Mouse (Mus musculus) megakaryocyte, adult 5-6 weeks (primary cell): ENCODE data around the gene Zfp367. TPM values are rescaled to one million over a fixed set of nuclear protein-coding genes. Genes with fewer than 3 reads are reported as not detected.

ENCODE experiments used
- ATAC-seq: 2 replicates; pipeline ENCODE4 v1.8.0; 2016; ENCODE audit warnings: mild to moderate bottlenecking, inconsistent platforms; ENCODE audit not compliant: poor library complexity, severe bottlenecking
- total RNA-seq, 2 experiments: library from RNA; stranded (forward) in 1 of 2; stranded (reverse) in 1 of 2; fragments of 153-499, 151-499 nt in 1 of 2; fragments of 221-1000, 200-1000 nt in 1 of 2; gene quantifications; 2 replicates each; pipeline versions ENCODE4 v1.2.3 to v1.2.4; 2015 to 2017

Gene Zfp367
- total RNA-seq, 2 experiments from 2014 or later, result 34.6 to 48.5 TPM

DNA sequence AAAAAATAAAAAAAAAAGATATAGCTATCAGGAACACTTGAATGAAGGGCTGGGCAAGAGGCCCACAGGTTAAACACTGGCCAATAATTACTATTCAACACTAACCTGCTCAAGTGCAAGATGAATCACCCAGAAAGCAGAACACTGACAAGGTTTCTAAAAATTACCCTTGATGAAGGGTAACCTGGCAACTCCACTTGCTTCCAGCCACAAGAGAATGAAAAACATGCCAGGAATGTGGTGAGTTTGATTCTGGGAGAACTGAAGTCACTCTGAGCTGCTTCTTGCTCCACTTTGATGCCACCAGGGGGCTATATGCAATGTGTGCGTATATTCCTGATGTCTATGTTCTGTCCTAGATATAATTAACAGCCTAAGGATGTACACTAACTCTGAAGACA is 2.2 kb upstream of the Zfp367 start:
- no peak for ATAC-seq

DNA sequence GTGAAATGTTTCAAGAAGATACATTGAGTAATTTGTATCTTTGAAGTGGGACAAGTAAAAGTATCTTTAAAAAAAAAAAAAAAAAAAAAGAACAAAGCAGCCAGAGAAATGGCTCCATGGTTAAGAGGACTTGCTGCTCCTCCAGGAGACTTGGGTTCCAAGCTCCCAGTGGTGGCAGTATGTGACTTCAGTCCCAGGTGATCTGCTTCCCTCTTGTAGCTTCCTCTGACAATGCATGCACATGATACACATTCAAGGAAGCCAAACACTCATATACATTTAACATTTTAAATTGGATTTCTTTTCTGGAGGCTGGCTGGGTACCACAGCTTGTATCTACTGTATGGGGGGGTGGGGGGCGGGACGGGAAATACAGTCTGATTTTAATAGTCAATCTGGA is 1.6 kb upstream of the Zfp367 start:
- ATAC-seq, result no peak

- 0 out of 2 replicates have a peak, but pooled peaks have one; percentile 4 for ATAC-seq
Measured at GRCm38 (mm10) chr13:64153751-64154267, 807 bp upstream of the Zfp367 start.

- ATAC-seq, result no peak
Measured at GRCm38 (mm10) chr13:64152671-64153082, 325 bp downstream of the Zfp367 start.

DNA sequence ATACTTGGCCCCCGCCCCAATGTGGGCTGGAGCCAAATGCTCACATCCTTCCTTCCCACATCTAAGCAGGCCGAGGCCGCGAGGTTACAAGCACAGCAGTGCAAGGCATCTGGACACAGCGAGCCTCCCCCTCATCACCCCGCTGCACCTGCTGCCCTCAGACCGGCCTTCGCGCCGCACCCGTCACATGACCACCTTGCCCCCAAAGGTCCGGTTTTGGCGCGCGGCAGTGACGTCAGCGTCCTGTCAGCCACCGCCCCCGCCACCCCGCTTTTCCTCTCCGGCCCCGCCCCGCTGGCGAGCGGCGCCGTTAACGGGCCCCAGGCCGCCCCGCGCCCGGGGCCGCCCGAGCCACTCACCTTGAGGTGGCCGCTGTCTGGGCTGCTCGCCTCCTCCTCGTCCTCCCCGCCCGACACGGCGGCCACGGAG is 747 bp downstream of the Zfp367 start:
- ATAC-seq, result peak; percentile 57

DNA sequence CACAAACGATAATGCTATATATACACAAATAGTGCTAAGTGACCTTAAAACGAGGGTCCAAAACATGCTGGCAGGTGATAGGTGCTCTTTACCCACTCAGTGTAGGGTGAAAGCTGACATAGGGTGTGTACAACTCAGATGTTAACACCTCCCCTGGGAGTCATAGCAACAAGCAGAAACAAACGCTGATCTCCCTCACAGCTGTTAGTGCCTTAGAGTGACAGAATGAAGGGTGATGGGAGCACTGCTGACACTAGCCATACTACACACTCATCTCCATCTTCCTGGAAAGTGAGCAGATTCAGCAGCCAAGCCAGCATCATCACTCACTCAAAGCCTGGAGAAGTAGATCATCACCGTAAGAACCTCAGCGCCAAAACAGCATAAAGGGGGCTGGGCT is 2.9 kb downstream of the Zfp367 start:
- no peak for ATAC-seq

DNA sequence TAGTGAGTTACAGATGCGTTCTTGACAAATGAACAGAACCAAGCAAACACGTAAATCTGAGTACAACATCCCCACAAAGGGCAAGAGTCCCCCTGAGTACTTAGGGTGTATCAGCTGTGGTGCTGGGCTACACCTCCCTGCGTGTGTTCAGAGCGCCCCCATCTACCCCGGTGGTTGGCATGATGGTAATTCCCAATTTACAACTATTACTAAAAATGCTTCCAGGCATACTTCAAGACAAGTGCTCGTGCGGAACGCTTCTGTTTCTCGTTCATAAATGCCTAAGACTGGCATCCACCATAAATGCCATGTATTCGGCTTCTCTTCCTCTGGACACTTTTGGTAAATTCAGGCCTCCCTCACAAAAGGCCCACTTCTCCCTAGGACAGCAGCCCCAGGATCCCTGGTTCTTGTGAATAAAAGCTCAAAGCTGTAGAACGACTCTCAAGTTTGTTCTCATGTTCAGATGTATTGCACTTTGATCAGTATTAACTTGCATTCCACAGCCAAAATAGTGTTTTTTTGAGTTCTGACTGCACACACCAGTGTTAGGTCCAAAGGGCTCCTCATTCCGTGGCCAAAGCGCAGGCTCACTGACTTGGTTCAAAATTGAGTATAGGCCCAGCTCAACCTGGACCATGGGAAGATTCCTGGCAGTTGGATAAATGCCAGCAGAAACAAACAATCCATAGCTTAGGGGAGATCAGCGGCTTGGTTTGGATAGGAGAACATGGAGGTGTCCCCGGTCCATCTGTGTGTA is 23.2 kb downstream of the Zfp367 start:
- peak; percentile 66 for ATAC-seq

GRCm38 (mm10) chr13:64128858-64129615 is 24.0 kb downstream of the Zfp367 start, which contains the start of gene Slc35d2:
TSS of gene Slc35d2 (minus strand) at chr13:64129368.
- peak; percentile 95 for ATAC-seq

DNA sequence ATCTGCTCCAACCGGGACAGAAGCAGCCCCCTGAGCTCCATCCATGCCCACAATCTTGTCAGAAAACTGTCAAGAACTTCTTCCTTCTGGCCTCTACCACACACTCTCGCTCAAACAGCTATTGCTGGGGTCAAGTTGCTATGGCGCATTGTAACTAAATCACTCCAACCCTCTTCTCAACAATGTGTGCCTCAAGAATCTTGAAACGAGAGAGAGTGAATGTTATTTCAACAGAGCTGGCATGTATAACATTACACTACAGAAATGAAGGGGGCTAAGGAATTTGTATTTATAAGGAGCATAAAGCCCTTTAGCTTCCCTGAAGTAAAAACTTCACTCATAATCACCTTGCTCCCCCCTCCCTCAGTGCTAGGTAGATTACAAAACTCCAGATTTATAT is 26.7 kb downstream of the Zfp367 start:
- no peak for ATAC-seq

- ATAC-seq, result no peak
Measured at GRCm38 (mm10) chr13:64124886-64125285, 28.1 kb downstream of the Zfp367 start.

- ATAC-seq, result no peak
Measured at GRCm38 (mm10) chr13:64123491-64124188, 29.4 kb downstream of the Zfp367 start.

- peak; percentile 75 for ATAC-seq
Measured at GRCm38 (mm10) chr13:64120760-64121159, 32.2 kb downstream of the Zfp367 start.

GRCm38 (mm10) chr13:64117442-64117841 is 35.6 kb downstream of the Zfp367 start:
- no peak for ATAC-seq

DNA sequence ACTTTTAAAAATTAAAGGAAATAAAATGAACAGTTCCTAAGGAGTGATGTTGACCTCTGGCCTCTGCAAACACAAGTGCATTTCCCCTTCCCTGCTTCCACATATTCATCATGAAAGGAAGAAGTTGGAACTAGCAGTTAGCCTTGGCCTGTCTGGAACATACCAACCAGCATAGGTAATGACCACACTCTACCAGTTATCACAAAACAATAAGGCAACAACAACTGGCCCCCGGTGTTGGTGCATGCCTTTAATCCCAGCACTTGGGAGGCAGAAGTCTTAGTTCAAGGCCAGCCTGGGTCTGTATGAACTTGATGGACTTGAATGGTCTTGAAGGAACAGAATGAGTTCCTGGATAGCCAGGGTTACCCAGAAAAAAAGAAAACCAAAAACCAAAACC is 42.6 kb downstream of the Zfp367 start:
- ATAC-seq, result no peak

DNA sequence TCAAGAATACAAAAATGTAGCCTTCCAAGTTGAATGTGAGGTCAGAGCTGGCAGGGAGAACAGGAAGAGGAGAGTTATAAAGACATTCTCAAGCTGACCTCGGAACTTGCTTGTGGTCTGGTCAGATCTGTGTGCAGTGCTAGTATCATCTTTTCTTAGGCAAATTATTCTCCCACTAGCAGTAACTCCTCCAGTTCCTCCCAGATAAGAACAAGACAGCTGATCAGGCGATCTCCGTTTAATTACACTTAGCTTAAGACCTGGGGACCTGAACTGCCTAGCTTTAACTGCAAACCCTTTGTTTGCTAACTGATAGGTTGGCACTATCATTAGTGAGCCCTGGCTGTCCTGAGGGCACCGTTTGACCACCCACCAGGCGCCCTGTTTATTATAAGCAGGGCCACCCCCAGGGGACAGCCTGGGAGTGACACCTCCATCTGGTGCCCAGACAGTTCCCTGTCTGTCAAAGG is 44.6 kb downstream of the Zfp367 start:
- ATAC-seq, result no peak

GRCm38 (mm10) chr13:64107535-64107934 is 45.5 kb downstream of the Zfp367 start:
- peak; percentile 62 for ATAC-seq

GRCm38 (mm10) chr13:64107105-64107504 is 45.9 kb downstream of the Zfp367 start:
- no peak for ATAC-seq

DNA sequence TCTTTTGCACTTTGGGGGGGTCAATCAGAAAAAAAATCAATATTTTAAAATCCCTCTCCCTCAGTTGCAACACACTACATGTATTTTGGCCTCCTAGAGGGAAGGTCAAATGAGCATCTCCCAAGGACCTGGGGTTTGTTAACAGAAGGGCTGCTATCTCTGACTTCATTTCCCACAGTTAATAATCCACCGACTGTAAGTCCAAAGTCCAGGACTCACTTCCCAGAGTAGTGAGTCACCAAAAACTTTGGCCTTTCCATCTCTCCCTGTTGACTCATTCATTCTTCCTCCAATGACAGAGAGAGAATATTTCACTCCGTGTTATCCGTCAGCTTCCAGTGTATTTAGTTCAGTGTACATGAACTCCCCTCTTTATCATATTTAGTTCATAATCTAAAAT is 47.3 kb downstream of the Zfp367 start:
- ATAC-seq, result no peak

- ATAC-seq, result peak; percentile 74
Measured at GRCm38 (mm10) chr13:64100186-64100585, 52.8 kb downstream of the Zfp367 start.

DNA sequence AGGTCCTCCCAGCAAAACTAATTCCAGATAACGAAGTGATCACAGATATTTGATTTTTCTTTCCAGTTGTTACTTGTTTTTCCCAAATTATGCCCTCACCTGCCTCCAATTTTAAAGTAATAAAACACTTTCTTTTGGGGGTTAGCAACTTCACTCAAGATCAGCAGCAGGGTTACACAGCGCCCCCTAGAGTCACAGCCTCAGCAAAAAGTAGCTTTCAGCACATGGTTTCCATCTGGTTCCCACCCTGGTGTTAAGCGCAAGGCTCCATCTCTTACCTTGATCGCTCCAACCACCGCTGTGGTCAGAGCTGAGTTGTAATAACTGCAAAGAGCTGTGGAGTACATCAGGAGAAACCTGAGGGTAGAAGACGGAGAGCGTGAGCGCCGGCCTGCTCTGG is 54.0 kb downstream of the Zfp367 start:
- ATAC-seq, result no peak; the same call in 1 of the 2 replicates

- ATAC-seq, result peak; percentile 72
Measured at GRCm38 (mm10) chr13:64093341-64093740, 59.7 kb downstream of the Zfp367 start.
